Mouse (Mus musculus) small intestine, adult 10 weeks (tissue): Measurements from ENCODE around the gene Rbm12b1. TPM values are rescaled to one million over a fixed set of nuclear protein-coding genes. Genes with fewer than 3 reads are reported as not detected.

Experiments
- polyA plus RNA-seq: library from polyadenylated mRNA; stranded (reverse); fragments of 350-450 nt; fragmentation: Illumina TruSeq; extraction: RNeasy Lipid Tissue Mini Kit (QIAGEN cat#74804); gene quantifications from one replicate; pipeline ENCODE4 v1.2.3, GENCODE M21; 2014; ENCODE audit warnings: low replicate concordance

The Rbm12b1 gene
- polyA plus RNA-seq, result 18.0 TPM

GRCm38 (mm10) chr4:12140141-12140567 lies at the start of gene Rbm12b1:
TSS of gene Rbm12b1 (plus strand) at chr4:12140264.

GRCm38 (mm10) chr4:12171318-12172091 lies 31.4 kb downstream of the Rbm12b1 start, which contains the start of gene Fam92a:
TSS of gene Fam92a (minus strand) at chr4:12172015.

Other genes with a start within 250 kb of the Rbm12b1 start
- gene Gm10604, start 159.0 kb upstream of the Rbm12b1 start, polyA plus RNA-seq, result not detected
- 34.1 TPM for gene Rbm12b2, start 50.8 kb upstream of the Rbm12b1 start, polyA plus RNA-seq
- 22.6 TPM for gene Fam92a, start 31.8 kb downstream of the Rbm12b1 start, polyA plus RNA-seq